Mouse (Mus musculus) thymus, adult 2 months (tissue): ENCODE measurements around the gene Fam126a.

Experiments
- CTCF ChIP-seq: fragments of 200-500 bp; IDR thresholded peaks from 2 replicates; pipeline ENCODE4 v1.5.1; 2012; ENCODE audit warnings: mild to moderate bottlenecking, control low read depth, low read length, moderate library complexity, borderline replicate concordance; ENCODE audit not compliant: control insufficient read depth, poor library complexity, insufficient read depth; ENCODE audit errors: extremely low read depth
- POLR2A ChIP-seq: fragments of 200-500 bp; IDR thresholded peaks from 2 replicates; pipeline ENCODE4 v1.6.1; 2012; ENCODE audit warnings: mild to moderate bottlenecking, low read length, control low read depth, moderate library complexity; ENCODE audit not compliant: control insufficient read depth, poor library complexity, insufficient read depth; ENCODE audit errors: extremely low read depth

GRCm38 (mm10) chr5:23995951-23996350, 34.5 kb downstream of the Fam126a start:
- TF ChIP-seq POLR2A = no peak
- TF ChIP-seq CTCF = no peak
